Mouse (Mus musculus) urinary bladder, postnatal 25 days (tissue): Measurements from ENCODE around the gene Adora3.

Source experiments
- DNase-seq: peaks from one replicate; pipeline ENCODE4 v3.0.0; 2022; ENCODE audit warnings: low spot score

The Adora3 gene

GRCm38 (mm10) chr3:105876022-105876421 lies 5.4 kb downstream of the Adora3 start:
- DNase-seq, result no peak

GRCm38 (mm10) chr3:105877252-105877803 lies 6.7 kb downstream of the Adora3 start:
- DNase-seq, result no peak

- DNase-seq, result no peak
Observed at GRCm38 (mm10) chr3:105877919-105878318, 7.3 kb downstream of the Adora3 start.

- DNase-seq, result no peak
Observed at GRCm38 (mm10) chr3:105878751-105879150, 8.1 kb downstream of the Adora3 start.

GRCm38 (mm10) chr3:105880419-105880818 lies 9.8 kb downstream of the Adora3 start:
- DNase-seq, result no peak

- no peak for DNase-seq
Observed at GRCm38 (mm10) chr3:105882105-105882504, 11.4 kb downstream of the Adora3 start.

- no peak for DNase-seq
Observed at GRCm38 (mm10) chr3:105883111-105883510, 12.5 kb downstream of the Adora3 start.

GRCm38 (mm10) chr3:105888961-105889360 lies 18.3 kb downstream of the Adora3 start:
- no peak for DNase-seq

GRCm38 (mm10) chr3:105890220-105890619 lies 19.6 kb downstream of the Adora3 start:
- no peak for DNase-seq

- no peak for DNase-seq
Observed at GRCm38 (mm10) chr3:105891141-105891540, 20.5 kb downstream of the Adora3 start.

- DNase-seq, result no peak
Observed at GRCm38 (mm10) chr3:105891760-105892571, 21.3 kb downstream of the Adora3 start.

- DNase-seq, result no peak
Observed at GRCm38 (mm10) chr3:105892572-105893495, 22.2 kb downstream of the Adora3 start.

GRCm38 (mm10) chr3:105893941-105894391 lies 23.3 kb downstream of the Adora3 start:
- peak; percentile 15 for DNase-seq

GRCm38 (mm10) chr3:105894601-105895592 lies 24.2 kb downstream of the Adora3 start:
- peak; percentile 93 for DNase-seq

- no peak for DNase-seq
Observed at GRCm38 (mm10) chr3:105896811-105897210, 26.2 kb downstream of the Adora3 start.

- DNase-seq, result peak; percentile 14
Observed at GRCm38 (mm10) chr3:105898325-105898724, 27.7 kb downstream of the Adora3 start.

GRCm38 (mm10) chr3:105898861-105899260 lies 28.2 kb downstream of the Adora3 start:
- no peak for DNase-seq

GRCm38 (mm10) chr3:105899394-105900147 lies 28.9 kb downstream of the Adora3 start:
- peak; percentile 81 for DNase-seq

- no peak for DNase-seq
Observed at GRCm38 (mm10) chr3:105900266-105900665, 29.6 kb downstream of the Adora3 start.

- no peak for DNase-seq
Observed at GRCm38 (mm10) chr3:105900716-105901115, 30.1 kb downstream of the Adora3 start.
